Mouse (Mus musculus) gastrocnemius, postnatal 25 days (tissue): ENCODE data around the gene Usp22. TPM values are rescaled to one million over a fixed set of nuclear protein-coding genes. Genes with fewer than 3 reads are reported as not detected.
"Not testable (repeated sequence)": the region's sequence is repeated elsewhere in the genome, so short reads cannot be mapped to it uniquely, and the experiment has no call there.

ENCODE experiments used
- DNase-seq: peaks from one replicate; pipeline ENCODE4 v3.0.0; 2022
- total RNA-seq, 2 experiments: library from RNA; stranded (reverse); gene quantifications; 1 replicate in 1 of 2; 2 replicates in 1 of 2; pipeline ENCODE4 v1.2.3; 2021

The Usp22 gene
- total RNA-seq, 2 experiments from 2014 or later, result 14.0 TPM

DNA sequence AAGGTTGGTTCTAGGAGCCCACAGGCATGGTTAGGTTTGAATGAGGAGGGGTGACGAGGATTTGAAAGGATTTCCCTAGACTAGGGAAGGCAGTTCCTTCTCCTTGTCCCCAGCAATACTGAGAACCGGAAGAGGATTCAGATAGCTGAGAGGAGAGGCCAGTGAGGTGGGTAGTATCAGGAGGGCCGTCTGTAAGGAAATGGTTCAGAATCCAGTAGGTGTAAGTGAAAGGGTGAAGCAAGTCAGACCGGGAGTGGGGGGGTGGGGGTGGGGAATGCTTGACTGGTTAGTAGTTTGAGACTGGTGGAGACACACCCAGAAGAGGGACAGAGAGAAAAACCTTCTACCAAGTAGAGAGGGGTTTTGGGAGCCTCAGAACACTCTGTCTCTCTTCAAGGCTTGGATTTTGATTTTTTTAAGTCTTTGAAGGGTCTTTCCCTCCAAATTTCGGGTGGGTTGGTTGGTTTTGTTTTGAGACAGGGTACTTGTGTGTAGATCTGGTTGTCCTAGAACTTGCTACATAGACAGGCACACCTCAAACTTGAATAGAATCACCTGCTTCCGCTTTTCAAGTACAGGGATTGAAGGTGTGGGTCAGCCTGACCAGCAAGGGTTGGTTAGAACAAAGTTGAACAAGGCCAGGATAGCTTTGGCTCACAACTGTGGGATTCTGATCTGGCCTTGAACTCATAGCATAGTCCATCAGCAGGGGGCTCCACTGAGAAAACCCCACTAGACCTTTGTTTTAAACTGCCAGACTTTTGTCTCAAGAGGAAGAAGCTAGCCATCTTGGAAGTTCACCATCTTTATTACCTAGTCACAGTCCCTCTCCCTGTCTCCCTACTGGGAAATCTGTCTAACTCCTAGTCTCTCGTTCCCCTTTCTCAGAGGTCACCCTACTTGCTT lies 31.0 kb downstream of the Usp22 start:
- no peak for DNase-seq

- no peak for DNase-seq
Measured at GRCm38 (mm10) chr11:61142941-61143530, 31.8 kb downstream of the Usp22 start.

DNA sequence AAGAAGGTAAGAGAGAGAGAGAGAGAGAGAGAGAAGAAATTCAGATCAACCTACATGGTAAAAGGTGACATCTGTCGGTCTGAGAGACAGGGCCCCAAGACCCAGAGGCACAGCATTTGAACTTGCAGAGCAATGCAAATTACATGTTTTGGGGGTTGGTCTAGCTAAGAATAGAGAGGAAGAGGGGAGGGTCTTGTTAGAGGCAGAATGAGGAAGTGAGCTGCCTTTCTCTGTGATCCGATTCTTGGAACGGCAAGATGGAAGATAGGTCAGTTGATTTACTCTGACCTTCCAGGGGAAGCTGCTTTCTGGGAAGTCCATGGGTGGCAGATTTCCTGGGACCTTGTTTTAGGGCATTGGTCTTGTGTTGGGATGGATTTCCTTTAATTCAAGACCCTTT lies 32.6 kb downstream of the Usp22 start:
- no peak for DNase-seq

GRCm38 (mm10) chr11:61141693-61142092 lies 33.2 kb downstream of the Usp22 start:
- DNase-seq, result no peak

DNA sequence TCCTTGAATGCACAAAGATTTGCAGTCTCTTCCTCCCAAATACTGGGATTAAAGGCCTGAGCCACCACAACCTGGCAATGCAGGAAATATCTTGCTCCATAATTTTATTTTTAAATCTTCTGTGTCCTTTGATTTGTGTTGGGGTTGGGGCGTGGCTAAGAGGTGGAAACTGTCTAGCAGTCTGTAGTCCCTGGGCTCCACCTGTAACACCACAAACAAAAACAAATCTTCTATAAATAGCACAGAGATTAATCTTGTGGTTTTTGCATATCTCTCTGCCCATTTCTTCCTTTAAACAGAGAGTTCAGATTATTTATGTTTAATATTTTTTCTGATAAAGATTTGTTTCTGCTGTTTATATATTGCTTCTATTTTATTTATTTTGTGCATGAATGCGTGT lies 41.9 kb downstream of the Usp22 start:
- no peak for DNase-seq

GRCm38 (mm10) chr11:61130646-61131045 lies 44.2 kb downstream of the Usp22 start:
- DNase-seq, result not testable (repeated sequence)

DNA sequence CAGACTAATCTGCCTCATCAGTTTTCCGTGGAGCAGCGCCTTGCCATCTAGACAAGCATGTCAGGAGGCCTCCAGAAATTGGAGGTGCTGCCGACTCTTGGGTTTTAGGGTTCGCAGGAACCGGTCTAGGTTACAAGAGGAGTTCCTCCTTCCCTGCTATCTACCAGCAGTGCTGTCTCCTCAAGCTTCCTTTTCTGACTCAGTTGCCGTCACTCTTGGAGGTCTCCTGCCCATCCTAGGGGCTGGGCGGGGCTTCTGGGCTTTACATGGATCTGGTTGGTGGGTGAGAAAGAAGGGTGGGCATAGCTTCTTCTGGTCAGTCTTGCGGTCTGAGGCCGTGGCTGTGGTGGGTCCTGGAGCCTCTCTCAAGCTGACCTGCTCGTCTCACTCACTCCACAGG lies 45.5 kb downstream of the Usp22 start:
- no peak for DNase-seq

GRCm38 (mm10) chr11:61127421-61128055 lies 47.3 kb downstream of the Usp22 start:
- DNase-seq, result no peak

GRCm38 (mm10) chr11:61126606-61127355 lies 48.1 kb downstream of the Usp22 start, which contains the start of gene Tnfrsf13b:
TSS of gene Tnfrsf13b (plus strand) at chr11:61126755.
- DNase-seq, result no peak

DNA sequence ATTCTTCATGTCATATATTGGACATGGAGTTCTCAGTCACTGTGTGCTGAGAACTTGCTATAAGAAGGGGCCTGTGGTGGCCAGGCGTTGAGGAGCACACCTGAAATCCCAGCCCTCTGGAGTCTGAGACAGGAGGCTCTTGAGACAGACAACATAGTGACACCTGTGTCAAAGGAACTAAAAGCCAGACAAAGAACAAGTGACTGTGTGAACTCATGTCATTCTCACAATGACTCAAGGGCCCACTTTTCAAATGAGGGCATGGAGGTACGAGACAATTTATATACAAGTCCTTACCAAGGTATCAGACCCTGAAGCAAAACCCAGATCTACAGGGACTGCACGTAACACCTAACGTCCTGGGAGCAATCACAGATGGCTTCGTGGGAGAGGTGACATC lies 48.9 kb downstream of the Usp22 start:
- DNase-seq, result no peak

- no peak for DNase-seq
Measured at GRCm38 (mm10) chr11:61123886-61124285, 51.0 kb downstream of the Usp22 start.

DNA sequence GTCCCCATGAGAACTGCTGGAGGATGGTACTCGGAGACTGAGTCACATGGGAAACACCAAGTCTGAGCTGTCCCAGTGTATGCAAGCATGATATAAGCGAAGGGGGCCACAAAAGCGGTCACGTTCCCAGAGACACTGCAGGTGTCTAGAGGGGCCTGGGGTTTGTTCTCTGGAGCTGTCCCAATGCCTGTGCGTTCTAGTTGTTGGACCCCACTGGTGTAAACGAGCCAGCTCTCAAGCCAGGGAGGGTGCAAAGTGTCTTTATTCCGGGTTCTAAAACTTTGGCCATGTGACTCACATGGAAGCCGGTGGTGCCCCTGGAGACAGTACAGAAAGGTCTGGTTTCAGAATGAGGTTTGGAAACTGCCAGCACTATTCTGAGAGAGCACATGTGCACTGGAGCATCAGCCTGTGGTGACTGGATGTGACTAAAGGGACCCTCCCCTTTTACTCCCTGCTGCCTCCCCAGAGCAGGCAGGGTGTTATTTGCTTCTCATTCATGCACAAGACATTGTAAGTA lies 52.0 kb downstream of the Usp22 start:
- DNase-seq, result no peak

DNA sequence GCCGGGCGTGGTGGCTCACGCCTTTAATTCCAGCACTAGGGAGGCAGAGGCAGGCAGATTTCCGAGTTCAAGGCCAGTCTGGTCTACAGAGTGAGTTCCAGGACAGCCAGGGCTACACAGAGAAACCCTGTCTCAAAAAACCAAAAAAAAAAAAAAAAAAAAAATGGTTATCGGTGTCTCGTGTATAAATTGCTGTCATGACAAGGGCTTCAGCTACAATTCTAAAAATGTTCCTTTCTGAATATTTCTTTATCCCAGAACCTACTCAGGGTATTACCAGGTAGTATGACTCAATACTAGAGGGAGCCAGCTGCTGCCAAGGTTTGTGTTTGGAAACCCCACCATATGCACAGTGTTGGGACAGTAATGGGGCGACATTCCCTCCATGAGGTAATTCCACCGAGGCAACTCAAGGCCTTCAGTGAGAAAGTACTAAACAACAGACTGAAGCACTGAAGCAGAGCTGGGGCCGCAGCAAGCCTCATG lies 52.5 kb downstream of the Usp22 start:
- no peak for DNase-seq

DNA sequence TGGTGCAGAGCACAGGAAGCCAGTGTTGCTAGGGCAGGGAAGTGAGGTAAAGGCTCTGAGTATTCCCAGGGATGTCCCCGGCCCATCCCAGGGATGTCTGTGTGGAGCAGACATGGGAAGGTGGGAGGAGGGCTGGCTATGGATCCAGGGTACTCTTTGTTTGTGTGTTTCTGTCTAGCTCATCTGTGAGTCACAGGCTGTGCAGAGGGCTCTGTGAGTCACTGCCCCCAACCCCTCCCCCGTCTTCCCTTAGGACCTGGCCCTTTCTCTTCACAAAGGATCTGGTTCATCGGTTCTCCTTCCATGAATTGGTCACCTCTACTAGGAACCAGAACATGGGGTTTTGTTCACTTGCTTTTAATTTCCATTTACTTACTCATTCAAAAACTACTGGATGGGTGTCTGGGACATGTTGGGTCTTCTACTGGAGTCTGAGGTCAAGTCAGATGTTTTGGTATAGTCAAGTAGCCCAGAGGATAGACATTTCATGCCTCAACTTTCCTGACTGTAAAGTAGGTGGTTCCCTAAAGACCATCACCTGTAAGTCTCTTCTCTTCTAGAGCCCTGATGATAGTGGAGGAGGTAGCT lies 54.8 kb downstream of the Usp22 start:
- DNase-seq, result no peak

- no peak for DNase-seq
Measured at GRCm38 (mm10) chr11:61116226-61116625, 58.6 kb downstream of the Usp22 start.

DNA sequence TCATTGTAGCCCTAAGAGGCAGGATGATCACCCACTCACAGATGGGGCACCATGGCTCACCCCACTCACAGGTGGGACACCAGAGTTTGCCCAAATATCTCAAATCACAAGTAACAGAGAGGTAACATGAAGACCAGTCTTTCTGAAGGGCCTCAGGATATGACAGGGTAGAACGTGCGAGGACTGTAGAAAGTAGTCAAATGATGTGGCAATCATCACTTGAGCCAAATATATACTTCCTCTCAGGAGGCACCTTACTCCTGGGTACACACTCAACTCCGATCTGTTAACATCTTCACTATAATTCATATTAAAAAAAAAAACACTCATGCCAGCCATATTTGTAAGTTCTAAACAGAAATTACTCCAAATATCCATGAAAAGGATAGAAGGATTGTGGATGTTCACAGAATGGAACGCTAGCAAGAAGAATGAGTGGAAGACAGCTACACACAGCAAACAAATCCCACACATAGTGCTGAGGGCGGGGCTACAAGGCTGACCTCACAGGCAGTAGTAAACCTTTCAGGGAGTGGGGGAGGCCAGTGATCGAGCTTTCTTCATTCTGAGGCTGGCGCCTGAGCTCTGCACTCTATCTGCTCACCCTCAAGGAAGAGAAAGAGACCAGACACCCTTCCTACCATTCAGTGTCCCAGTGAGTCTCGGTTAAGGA lies 62.4 kb downstream of the Usp22 start:
- DNase-seq, result no peak

- no peak for DNase-seq
Measured at GRCm38 (mm10) chr11:61111472-61111871, 63.4 kb downstream of the Usp22 start.

- no peak for DNase-seq
Measured at GRCm38 (mm10) chr11:61110928-61111327, 63.9 kb downstream of the Usp22 start.

- DNase-seq, result no peak
Measured at GRCm38 (mm10) chr11:61110113-61110512, 64.7 kb downstream of the Usp22 start.

GRCm38 (mm10) chr11:61109707-61110106 lies 65.1 kb downstream of the Usp22 start:
- no peak for DNase-seq

DNA sequence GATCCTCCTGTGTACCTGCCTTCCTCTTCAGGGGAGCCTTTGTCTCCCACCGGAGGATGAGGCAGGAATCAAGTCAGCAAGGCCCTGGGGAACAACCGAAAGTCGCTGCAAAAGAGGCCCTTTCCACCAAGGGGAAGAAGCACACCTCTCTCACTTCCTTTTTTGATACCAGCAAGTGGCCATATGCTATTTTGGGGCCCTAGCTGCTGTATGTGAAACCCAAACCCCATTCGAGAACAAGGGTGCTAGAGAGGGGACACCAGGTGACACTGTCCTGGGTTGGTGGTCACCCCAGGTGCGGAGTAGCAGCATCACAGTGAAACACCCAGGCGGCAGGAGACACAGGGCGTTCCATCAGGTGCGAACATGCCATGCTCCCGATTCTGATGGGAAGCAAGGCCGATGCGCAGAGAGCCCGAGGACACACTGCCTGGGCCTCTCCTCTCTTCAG lies 65.9 kb downstream of the Usp22 start:
- no peak for DNase-seq
